Mouse (Mus musculus) bone marrow, adult 2 months (tissue): ENCODE results near the gene Tmprss11c.

Experiments
- CTCF ChIP-seq: fragments of 200-500 bp; IDR thresholded peaks from 2 replicates; pipeline ENCODE4 v1.5.1; 2011; ENCODE audit warnings: low read length, control low read depth; ENCODE audit not compliant: control insufficient read depth, insufficient read depth
- POLR2A ChIP-seq: fragments of 200-500 bp; IDR thresholded peaks from 2 replicates; pipeline ENCODE4 v1.6.1; 2011; ENCODE audit warnings: low read depth, mild to moderate bottlenecking, control low read depth, low read length, borderline replicate concordance; ENCODE audit not compliant: control insufficient read depth

DNA sequence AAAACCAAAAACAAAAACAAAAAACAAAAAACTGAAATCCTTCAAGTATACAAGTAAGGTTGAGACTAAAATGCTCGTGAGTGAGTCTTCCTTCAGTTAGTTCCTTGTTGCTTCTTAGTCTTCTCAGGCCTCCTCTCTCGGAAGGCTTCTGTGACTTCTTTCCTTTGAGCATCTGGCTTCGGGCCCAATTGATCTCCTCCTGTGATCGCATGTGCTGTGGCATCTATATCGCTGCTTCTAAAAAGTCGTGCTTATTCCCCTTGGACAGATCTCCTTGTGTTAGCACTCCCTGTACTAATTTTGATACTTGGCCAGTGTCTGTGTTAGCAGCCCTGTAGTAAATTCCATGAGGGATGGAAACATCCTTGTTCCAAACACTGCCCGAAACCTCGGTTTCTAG, 14.8 kb upstream of the Tmprss11c start:
- TF ChIP-seq CTCF (no peak), POLR2A (no peak)
